Mouse (Mus musculus): ENCODE data around the gene Sox5.
A peak's percentile ranks its signal among the peaks of the same experiment; 100 is the strongest.

The Sox5 gene

DNA sequence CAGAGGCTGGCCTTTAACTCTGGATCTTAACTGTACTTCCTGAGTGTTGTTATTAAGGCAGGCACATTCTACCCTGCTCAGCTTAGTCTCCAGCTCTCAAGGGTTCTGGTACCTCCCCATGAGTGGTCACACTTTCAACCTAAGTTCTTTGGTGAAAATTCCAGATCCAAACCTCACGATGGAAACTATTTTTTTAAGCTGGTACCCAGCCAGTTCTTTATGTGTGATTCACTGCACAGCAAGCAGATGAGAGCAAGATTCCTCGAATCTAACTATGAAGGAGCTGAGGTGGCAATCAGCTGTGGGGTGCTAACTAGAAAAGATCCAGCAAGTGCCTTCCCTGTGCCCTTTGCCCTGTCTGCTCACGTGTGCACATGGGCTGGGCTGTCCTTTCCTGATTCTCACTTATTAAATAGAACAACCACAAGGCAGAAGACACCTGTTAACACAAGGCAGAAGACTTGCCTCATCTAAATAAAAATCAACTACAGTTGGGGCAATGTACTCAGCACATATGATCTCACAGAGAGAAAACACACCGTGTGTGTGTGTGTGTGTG is 118.2 kb downstream of the Sox5 start:
- no peak for DNase-seq (ENCODE audit: low read depth in 2 of 2, low spot score in 2 of 2)

DNA sequence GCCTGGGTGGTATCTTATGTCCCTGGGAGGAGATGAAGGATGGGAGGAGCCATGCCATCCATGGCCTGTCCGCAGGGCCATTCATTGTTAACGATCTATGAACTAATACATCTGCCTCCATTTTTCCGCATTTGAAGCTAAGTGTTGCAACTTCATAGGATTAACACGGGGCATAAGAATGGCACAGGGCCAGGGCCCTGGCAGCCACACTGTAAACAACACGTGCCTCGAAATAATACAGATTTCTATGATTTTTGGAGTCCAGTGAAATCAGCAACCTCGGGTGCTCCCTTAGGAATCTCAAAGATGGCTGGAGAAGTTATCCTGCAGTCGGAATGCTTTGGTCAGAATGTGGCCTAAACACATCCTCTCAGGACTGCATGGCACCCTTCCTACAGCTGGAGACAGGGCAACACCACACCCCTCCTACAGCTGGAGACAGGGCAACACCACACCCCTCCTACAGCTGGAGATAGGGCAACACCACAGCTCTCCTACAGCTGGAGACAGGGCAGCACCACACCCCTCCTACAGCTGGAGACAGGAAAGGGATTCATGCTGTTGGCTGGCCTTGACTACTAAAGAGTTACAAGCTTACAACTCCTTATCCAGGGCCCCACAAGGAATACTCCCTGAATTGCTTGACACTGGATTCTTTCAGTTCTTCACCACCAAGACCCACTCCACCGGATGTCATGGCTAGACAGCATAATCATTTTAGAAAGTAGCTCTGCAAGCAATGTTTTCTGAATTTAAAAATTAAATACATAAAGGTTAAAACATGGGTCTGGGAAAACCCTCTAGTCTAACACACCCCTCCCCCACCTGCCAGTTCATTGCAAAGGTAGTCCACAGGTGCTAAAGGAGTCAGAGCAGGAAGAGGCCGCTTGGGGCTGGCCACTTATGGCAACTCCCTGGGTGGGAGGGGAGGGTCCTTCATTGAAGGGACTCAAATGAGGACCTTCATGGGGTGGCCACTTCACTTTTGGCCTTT is 122.4 kb downstream of the Sox5 start:
- DNase-seq (ENCODE audit: low read depth in 2 of 2, low spot score in 2 of 2) = no peak

DNA sequence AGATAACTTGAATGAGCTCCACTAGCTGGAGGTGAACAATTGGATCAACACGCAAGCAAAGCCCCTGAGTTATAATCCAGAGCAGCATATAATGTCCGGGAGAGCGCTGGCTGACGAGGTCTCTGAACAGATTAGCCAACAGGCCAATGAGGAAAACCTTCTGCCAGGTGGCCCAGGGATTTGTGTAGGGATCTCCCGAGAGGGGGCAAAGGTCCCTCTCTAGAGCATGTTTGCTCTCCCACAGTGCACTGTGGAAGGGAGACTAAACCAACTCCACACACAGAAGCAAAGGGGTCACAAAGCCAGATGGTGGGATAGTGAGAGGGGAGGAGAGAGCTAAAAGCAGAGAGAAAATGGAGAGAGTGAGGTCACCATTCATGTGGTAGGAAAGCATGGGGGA is 128.9 kb downstream of the Sox5 start:
- no peak for DNase-seq (ENCODE audit: low read depth in 2 of 2, low spot score in 2 of 2)

DNA sequence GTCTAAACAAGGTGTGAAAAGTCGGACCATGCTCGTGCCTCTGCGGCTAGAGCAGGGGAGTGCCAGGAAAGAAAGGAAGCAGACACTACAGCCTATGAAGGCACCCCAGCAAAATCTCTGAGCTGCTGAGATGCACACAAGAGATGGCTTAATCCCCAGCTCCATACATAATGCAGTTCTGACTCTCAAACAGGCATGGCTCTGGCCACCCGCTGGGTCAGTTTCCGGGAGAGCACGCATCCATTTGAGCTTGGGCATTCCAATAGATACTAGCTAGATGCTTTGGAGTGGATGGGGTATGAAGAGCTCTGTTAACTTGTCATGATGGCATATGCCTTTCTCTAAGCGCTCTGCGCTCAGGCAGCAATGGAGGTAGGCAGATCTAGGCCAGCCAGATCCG is 132.9 kb downstream of the Sox5 start:
- no peak for DNase-seq (ENCODE audit: low read depth in 2 of 2, low spot score in 2 of 2)

- DNase-seq (ENCODE audit: low read depth in 2 of 2, low spot score in 2 of 2) = no peak
Measured at GRCm38 (mm10) chr6:144648124-144648591, 133.6 kb downstream of the Sox5 start.

DNA sequence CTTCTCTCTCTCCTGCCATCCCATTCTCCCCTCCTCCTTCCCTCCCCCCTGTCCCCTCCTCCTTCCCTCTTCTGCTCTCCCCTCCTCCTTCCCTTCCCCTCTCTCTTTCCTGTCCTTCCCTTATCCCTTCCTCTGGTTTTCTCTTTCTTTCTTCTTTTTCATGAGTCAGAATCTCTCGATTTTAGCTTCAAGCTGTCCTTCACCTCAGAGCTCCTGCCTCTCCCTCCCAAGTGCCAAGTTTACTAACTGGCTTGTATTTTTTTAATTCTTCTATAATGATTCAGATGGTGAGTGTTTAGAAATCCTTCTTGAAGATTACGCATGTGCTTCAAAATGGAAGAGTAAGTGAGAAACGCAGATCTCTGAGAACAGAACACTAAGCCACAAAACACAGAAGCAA is 135.4 kb downstream of the Sox5 start:
- DNase-seq (ENCODE audit: low read depth in 2 of 2, low spot score in 2 of 2) = no peak

DNA sequence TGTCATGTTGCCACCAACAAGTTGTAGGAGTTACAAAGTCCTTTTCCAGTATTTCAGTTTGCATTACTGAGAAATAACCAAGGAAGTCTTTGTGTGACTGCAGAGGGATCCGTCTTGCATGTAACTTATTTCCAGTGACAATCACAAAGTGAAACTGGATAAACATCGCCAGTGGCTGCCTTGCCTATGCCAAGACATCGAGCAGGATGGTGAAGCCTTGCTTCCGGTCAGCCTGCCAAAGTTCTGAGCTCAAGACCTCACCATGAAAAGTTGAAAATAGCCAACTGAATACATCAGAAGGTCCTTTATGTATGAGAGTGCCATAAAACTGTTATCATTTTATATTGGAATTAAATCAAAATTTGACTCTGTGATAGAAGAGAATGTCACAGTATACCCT is 136.0 kb downstream of the Sox5 start:
- no peak for DNase-seq (ENCODE audit: low read depth in 2 of 2, low spot score in 2 of 2)

GRCm38 (mm10) chr6:144644711-144645110 is 137.1 kb downstream of the Sox5 start:
- DNase-seq (ENCODE audit: low read depth in 2 of 2, low spot score in 2 of 2) = peak; percentile 32 to 60

DNA sequence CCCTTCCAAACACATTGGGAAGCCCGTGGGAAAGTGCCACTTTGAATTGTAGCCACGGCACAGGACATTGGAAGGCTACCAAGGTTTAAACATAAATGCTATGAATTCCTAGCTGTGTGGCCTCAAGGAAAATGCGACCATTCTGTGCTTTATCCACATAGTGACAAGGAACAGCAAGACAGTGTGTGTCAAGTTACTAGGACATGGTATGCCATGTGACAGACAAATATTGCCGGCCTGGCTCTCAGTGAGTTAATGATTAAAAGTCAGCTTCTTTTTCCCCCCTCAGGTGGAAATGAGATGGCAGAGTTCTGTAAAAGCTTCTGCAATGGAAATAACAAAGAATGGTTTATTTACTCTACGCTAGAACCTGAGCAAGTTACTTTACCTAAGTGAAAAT is 138.2 kb downstream of the Sox5 start:
- no peak for DNase-seq (ENCODE audit: low read depth in 2 of 2, low spot score in 2 of 2)

DNA sequence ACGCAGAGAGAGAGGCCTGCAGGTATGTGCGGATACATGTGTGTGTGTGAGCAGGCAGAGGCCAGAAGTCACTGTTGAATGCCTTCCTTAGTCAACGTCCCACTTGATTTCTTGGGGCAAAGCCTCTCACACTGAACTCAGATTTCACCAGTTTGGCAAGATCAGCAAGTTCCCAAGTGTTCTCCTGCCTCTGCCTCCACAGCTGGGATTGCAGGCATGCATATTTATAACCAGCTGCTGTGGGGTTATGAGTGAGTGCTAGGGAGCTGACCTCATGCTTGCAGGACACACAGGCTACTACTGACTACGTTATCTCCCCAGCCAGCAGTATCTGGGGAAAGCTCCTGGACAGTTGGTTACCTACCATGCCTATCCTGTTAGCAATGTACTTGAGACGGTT is 139.9 kb downstream of the Sox5 start:
- DNase-seq (ENCODE audit: low read depth in 2 of 2, low spot score in 2 of 2) = no peak

DNA sequence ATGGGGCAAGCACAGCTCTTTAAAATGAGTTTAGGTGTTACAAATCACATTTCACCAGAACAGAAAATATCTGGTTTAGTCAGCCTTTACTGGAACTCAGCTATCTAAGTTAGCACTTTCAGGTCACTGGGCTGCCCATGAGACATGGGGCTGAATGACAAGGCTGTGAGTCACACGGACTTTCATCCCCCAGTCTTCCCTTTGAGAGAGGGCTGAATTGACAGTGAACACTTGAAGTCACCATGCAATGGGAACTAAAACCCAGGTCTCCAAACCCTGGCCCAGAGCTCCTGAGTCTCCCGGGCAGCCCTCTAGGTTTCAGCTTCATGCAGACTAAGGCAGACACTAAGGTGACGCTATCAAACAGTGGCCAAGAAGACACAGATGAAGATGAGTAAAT is 141.2 kb downstream of the Sox5 start:
- no peak for DNase-seq (ENCODE audit: low read depth in 2 of 2, low spot score in 2 of 2)

- no peak for DNase-seq (ENCODE audit: low read depth in 2 of 2, low spot score in 2 of 2)
Measured at GRCm38 (mm10) chr6:144638547-144638946, 143.2 kb downstream of the Sox5 start.

DNA sequence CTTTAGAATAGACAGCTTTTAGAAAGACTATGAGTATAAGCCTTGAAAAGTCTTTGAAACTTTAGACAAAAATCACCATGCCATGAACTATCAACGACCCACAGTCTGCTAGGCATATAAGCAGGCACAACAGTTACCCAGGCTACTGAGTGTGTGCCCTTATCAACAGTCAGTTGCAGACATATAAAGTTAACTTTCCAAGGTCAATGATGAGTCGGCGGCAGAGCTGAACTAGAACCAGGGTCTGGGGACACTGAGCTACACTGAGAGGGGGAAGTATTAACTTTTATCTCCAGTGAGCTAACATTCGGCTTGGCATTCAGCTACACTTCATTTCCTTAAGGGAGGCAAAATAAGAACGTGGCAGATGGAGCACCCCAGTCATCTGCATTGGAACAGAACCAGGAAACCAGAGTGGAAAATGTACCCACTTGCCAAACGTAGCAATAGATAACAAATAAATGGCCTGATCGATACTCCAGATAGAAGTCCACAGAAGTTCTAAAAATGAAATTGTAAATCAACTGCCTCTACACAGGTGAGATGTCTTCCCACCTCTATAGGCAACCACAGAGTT is 154.2 kb downstream of the Sox5 start:
- DNase-seq (ENCODE audit: low read depth in 2 of 2, low spot score in 2 of 2) = no peak

GRCm38 (mm10) chr6:144621089-144621769 is 160.5 kb downstream of the Sox5 start:
- DNase-seq (ENCODE audit: low read depth in 2 of 2, low spot score in 2 of 2) = no peak

- no peak for DNase-seq (ENCODE audit: low read depth in 2 of 2, low spot score in 2 of 2)
Measured at GRCm38 (mm10) chr6:144611383-144611791, 170.4 kb downstream of the Sox5 start.

GRCm38 (mm10) chr6:144610878-144611277 is 170.9 kb downstream of the Sox5 start:
- DNase-seq (ENCODE audit: low read depth in 2 of 2, low spot score in 2 of 2) = no peak

GRCm38 (mm10) chr6:144602883-144603282 is 178.9 kb downstream of the Sox5 start:
- no peak for DNase-seq (ENCODE audit: low read depth in 2 of 2, low spot score in 2 of 2)

- DNase-seq (ENCODE audit: low read depth in 2 of 2, low spot score in 2 of 2) = no peak
Measured at GRCm38 (mm10) chr6:144600351-144600750, 181.4 kb downstream of the Sox5 start.

DNA sequence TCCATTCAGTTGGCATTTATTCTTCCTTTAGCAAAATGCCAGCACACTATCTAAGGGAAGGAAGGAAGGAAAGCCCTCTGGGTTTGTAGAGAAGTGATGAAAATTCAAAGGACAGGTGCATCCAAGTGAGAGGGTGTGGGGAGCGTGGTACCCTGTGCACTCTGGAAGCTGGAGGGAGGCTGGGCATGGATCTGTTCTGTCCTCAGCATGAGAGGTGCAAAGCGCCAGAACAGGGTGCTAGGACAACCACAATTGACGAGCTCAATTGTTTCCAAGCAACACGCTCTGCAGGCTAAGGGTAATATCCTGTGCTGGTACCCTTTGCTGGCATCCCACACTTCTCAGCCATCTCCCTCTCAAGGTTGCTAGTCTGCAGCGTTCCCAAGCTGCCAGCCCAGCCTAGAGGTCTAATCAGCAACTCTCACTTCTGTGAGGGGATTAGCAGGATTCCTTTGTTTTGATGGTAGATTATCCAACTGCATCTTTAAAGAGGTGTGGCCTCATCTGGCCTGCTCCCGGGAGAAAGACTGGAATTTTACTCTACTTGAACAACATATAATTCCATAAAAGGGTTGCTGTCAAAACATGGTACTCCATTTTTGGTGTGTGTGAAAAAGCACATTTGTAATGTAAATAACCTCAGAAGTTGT is 183.3 kb downstream of the Sox5 start:
- DNase-seq (ENCODE audit: low read depth in 2 of 2, low spot score in 2 of 2) = no peak

- no peak for DNase-seq (ENCODE audit: low read depth in 2 of 2, low spot score in 2 of 2)
Measured at GRCm38 (mm10) chr6:144596536-144597210, 185.1 kb downstream of the Sox5 start.

All from CD8-positive naive resting alpha-beta T cell, adult 2 months (primary cell).